Mouse (Mus musculus) retina, embryonic 14.5 days (tissue): ENCODE measurements around the gene Cybb.
"Not testable (repeated sequence)": the region's sequence is repeated elsewhere in the genome, so short reads cannot be mapped to it uniquely, and the experiment has no call there.

ENCODE experiments used
- DNase-seq: peaks from one replicate; pipeline ENCODE4 v3.0.0-alpha.2; 2015; ENCODE audit warnings: low spot score

The Cybb gene

DNA sequence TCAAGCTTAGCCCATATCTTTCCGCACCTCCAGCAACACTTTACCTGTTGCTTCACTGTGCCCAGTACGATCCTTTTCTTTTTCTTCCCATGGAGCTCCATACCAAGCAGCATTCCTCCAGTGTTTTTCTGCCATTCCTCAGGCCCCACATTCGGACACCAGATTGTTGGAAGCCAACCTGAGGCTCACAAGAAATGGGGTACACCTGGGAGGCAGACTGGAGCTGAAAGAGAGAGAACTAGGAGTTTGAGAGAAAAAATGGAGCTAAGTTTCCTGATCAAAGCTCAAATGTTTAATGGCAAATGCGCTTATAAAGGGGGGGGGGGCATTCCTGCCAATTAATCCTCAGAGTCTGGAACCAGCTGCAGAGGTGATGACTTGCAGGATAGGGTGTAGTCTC, at the start of gene Cybb:
Gene Cybb (minus strand): TSS at position 101 of the 400 bp plus-strand sequence.
- no peak for DNase-seq

- no peak for DNase-seq
Measured at GRCm38 (mm10) chrX:9536881-9537280, 49.3 kb upstream of the Cybb start.

DNA sequence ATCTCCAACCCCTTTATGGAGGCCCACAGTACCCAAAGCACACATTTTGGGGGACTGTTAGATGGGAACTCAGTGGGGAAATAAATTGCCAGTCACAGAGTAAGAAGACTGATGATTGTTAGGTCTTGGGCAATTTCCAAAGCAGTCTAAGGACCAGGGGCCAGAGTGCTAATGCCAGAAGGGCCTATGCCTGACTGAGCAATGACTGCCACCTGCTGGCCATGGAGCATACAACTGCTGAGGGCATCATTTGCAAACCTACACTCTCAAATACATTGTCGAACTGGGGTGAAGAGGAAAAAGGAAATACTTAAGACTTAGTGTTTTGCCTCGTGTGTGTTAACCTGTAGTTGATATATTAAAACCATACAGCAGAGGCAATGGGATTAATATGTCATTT, 32.4 kb upstream of the Cybb start:
- DNase-seq, result peak; percentile 55

- DNase-seq, result not testable (repeated sequence)
Measured at GRCm38 (mm10) chrX:9517531-9517930, 30.0 kb upstream of the Cybb start.

GRCm38 (mm10) chrX:9475036-9475435, 12.5 kb downstream of the Cybb start:
- not testable (repeated sequence) for DNase-seq

DNA sequence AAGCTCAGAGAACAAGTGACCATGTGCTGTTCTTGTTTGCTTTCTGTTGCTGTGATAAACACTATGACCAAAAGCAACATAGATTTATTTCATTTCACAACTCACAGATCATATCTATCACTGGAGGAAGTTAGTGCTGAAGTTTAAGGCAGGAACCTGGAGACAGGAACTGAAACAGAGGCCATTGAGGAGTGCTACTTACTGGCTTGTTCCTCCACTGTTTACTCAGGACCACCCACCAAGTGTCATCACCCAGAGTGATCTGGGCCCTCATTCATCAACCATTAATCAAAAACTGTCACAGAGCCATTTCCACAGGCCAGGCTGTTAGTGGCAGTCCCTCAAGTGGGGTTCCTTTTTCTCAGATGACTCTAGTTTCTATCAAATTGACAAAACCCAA, 13.1 kb downstream of the Cybb start:
- DNase-seq, result no peak

DNA sequence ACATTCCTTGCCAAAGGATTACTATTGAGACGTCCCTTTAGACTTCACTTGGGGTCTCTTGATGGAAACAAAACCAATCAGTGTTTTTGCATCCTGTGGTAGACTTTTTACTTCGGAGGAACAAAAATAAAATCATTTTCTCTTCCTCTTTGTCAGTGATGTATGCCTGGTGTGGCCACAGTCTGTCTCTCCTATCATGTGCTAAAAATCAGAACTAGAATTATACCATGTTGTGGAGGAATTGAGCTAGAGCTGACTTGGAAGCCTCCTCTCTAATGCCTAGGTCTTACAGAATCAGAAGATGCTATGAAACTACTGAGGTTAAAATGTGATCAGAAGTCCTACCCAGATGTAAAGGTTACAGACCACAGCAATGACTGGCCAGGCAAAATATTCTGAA, 13.8 kb downstream of the Cybb start:
- DNase-seq, result no peak

- no peak for DNase-seq
Measured at GRCm38 (mm10) chrX:9470811-9471388, 16.7 kb downstream of the Cybb start.

GRCm38 (mm10) chrX:9469100-9469499, 18.5 kb downstream of the Cybb start:
- no peak for DNase-seq

DNA sequence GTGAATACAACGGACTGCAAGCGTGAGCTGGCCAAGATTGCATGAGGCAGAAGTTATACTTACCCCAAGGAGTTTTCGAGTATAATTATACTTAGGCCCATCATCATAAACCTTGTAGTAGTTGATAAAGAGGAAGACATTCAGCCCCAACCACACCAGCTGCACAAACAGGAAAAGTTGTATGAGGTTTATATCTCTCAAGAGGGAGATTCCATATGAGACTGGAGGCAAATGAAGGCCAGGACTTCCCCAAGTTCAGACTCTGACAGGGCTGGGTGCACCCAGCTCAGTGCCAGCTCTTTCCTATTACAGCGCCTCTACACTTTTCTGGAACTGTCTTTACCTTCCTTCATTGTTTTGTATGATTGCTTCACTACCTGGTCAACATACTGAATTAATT, 20.6 kb downstream of the Cybb start:
- DNase-seq, result no peak

DNA sequence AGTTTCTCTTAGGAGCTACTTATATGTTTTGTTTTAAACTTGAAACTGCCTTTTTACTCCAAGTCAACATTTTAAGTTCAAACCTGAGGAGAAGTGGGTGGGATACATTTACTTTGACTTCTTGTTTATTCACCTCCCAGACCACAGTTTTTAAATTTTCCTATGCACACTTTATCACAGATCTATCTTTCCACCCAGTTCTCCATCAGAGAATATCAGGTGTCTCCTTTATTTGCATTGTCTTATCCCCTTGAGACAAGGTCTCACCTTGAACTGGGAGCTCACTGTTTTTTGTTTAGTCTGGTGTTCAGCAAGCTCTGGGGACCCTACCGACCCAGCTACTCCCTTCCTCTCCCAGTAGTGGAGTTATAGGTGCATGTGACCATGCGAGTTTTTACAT, 21.7 kb downstream of the Cybb start:
- DNase-seq, result no peak

DNA sequence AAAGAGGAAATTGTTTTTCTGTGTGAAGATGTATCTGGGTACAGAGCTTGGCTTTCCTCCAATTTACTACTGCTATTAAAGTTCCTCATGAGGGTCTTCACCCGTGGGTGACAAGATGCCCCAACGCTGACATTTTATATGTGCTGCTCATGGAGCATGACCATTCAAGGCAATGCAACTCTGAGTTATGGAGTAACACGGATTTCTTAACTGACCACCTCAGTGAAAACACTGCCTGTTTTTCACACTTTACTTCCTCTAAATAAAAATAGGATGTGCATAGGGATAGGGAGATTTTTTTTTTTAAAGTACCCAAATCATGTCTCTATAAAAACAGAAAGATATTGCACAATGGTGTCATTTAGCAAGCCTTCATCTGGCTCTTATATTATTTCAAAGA, 24.9 kb downstream of the Cybb start:
- no peak for DNase-seq

DNA sequence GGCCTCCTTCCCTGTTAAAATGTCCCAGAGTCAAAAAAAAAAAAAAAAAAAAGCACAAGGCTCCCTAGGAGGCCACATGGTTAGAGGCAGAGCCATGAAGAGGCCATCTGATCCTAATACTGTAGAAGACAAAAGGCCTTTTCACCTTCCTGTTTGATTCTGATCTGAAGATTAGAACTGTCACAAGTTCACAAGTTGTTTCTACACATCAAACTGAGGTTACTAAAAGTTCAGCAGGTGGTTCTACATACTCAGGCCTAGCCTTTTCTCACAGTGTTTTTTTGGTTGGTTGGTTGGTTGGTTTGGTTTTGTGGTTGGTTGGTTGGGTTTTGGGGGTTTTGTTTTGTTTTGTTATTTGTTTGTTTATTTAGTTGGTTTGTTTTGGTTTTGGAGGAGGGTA, 26.2 kb downstream of the Cybb start:
- no peak for DNase-seq

- DNase-seq, result no peak
Measured at GRCm38 (mm10) chrX:9460387-9460930, 27.1 kb downstream of the Cybb start.

- DNase-seq, result no peak
Measured at GRCm38 (mm10) chrX:9452375-9452774, 35.2 kb downstream of the Cybb start.

DNA sequence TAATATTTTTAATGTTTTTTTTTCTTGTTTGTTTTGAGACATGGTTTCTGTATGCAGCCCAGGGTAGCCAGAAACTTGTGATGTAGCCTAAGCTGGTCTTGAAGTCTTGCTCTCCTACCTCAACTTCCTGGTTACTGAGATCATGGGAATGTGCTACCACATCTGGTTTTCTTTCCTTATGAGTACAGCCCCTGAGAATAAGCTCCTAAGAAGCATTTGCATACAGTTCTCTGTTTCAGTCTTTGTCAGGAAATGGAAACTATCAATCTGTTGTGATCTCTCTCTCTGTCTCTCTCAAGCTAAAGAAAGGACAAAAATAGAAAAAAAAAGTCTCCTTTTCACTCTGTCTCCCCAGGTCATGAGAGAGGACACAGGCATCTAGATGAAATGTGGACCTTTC, 40.3 kb downstream of the Cybb start:
- no peak for DNase-seq

DNA sequence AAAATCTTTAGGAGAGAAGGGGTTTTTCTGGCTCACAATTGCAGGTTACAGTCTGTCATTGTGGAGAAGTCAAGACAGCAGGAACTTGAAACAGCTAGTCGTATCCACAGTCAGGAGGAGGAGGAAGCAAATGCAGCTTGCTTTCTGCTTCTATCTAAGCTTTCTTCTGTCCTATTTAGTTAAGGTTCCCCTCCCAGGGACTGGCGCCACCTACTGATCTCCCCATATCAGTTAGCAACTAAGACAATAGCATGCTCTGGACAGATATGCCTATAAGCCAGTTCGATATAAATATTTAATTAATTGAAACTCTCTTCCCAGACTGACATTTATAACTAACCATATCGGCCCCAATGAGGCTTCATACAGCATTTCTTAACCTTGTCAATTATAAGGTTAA, 46.5 kb downstream of the Cybb start:
- peak; percentile 1 for DNase-seq

- no peak for DNase-seq
Measured at GRCm38 (mm10) chrX:9440556-9440955, 47.0 kb downstream of the Cybb start.

- no peak for DNase-seq
Measured at GRCm38 (mm10) chrX:9439257-9439656, 48.3 kb downstream of the Cybb start.

GRCm38 (mm10) chrX:9413889-9414288, 73.7 kb downstream of the Cybb start:
- DNase-seq, result no peak
